Mouse (Mus musculus): ENCODE measurements at regions not wholly inside any gene's neighbourhood (a gene's known extent, or its start where the extent isn't known, plus 50 kb on each side); places are given as distances from the start of the nearest gene placed in this dataset.

- DNase-seq (ENCODE audit: low spot score in 2 of 2) = no peak
Measured at GRCm38 (mm10) chr5:4597471-4597870, 160.4 kb downstream of the Fzd1 start.

GRCm38 (mm10) chr5:4595010-4595409 lies 162.8 kb downstream of the Fzd1 start:
- no peak for DNase-seq (ENCODE audit: low spot score in 2 of 2)

GRCm38 (mm10) chr5:4594562-4594961 lies 163.3 kb downstream of the Fzd1 start:
- no peak for DNase-seq (ENCODE audit: low spot score in 2 of 2)

GRCm38 (mm10) chr5:4593638-4594381 lies 164.0 kb downstream of the Fzd1 start:
- no peak for DNase-seq (ENCODE audit: low spot score in 2 of 2)

- DNase-seq (ENCODE audit: low spot score in 2 of 2) = no peak
Measured at GRCm38 (mm10) chr5:4591721-4592120, 166.1 kb downstream of the Fzd1 start.

- no peak for DNase-seq (ENCODE audit: low spot score in 2 of 2)
Measured at GRCm38 (mm10) chr5:4582702-4583475, 174.9 kb downstream of the Fzd1 start.

GRCm38 (mm10) chr5:4580185-4580839 lies 177.5 kb downstream of the Fzd1 start:
- no peak for DNase-seq (ENCODE audit: low spot score in 2 of 2)

GRCm38 (mm10) chr5:4578856-4579255 lies 179.0 kb downstream of the Fzd1 start:
- peak; percentile 52 to 60 for DNase-seq (ENCODE audit: low spot score in 2 of 2)

- no peak for DNase-seq (ENCODE audit: low spot score in 2 of 2)
Measured at GRCm38 (mm10) chr5:4577179-4577578, 180.7 kb downstream of the Fzd1 start.

- DNase-seq (ENCODE audit: low spot score in 2 of 2) = no peak
Measured at GRCm38 (mm10) chr5:4563862-4564261, 194.0 kb downstream of the Fzd1 start.

GRCm38 (mm10) chr5:4561661-4562060 lies 196.2 kb downstream of the Fzd1 start:
- no peak for DNase-seq (ENCODE audit: low spot score in 2 of 2)

- DNase-seq (ENCODE audit: low spot score in 2 of 2) = no peak
Measured at GRCm38 (mm10) chr5:4561139-4561470, 196.7 kb downstream of the Fzd1 start.

GRCm38 (mm10) chr5:4560370-4561138 lies 197.3 kb downstream of the Fzd1 start:
- no peak for DNase-seq (ENCODE audit: low spot score in 2 of 2)

- DNase-seq (ENCODE audit: low spot score in 2 of 2) = no peak
Measured at GRCm38 (mm10) chr5:4554972-4555371, 202.9 kb downstream of the Fzd1 start.

GRCm38 (mm10) chr5:4538572-4538971 lies 219.3 kb downstream of the Fzd1 start:
- DNase-seq (ENCODE audit: low spot score in 2 of 2) = no peak

GRCm38 (mm10) chr5:4536790-4537189 lies 221.0 kb downstream of the Fzd1 start:
- no peak for DNase-seq (ENCODE audit: low spot score in 2 of 2)

GRCm38 (mm10) chr5:4535951-4536350 lies 221.9 kb downstream of the Fzd1 start:
- no peak for DNase-seq (ENCODE audit: low spot score in 2 of 2)

- no peak for DNase-seq (ENCODE audit: low spot score in 2 of 2)
Measured at GRCm38 (mm10) chr5:4534512-4534911, 223.3 kb downstream of the Fzd1 start.

- no peak for DNase-seq (ENCODE audit: low spot score in 2 of 2)
Measured at GRCm38 (mm10) chr5:4530236-4531067, 227.4 kb downstream of the Fzd1 start.

- no peak for DNase-seq (ENCODE audit: low spot score in 2 of 2)
Measured at GRCm38 (mm10) chr5:4526042-4526815, 231.6 kb downstream of the Fzd1 start.

Data from frontal cortex, postnatal 14 days (tissue).